Mouse (Mus musculus): ENCODE data around the gene Slc9a4. TPM values are rescaled to one million over a fixed set of nuclear protein-coding genes. Genes with fewer than 3 reads are reported as not detected.

Gene Slc9a4
- polyA plus RNA-seq, 1 experiment from 2014 or later, result not detected

DNA sequence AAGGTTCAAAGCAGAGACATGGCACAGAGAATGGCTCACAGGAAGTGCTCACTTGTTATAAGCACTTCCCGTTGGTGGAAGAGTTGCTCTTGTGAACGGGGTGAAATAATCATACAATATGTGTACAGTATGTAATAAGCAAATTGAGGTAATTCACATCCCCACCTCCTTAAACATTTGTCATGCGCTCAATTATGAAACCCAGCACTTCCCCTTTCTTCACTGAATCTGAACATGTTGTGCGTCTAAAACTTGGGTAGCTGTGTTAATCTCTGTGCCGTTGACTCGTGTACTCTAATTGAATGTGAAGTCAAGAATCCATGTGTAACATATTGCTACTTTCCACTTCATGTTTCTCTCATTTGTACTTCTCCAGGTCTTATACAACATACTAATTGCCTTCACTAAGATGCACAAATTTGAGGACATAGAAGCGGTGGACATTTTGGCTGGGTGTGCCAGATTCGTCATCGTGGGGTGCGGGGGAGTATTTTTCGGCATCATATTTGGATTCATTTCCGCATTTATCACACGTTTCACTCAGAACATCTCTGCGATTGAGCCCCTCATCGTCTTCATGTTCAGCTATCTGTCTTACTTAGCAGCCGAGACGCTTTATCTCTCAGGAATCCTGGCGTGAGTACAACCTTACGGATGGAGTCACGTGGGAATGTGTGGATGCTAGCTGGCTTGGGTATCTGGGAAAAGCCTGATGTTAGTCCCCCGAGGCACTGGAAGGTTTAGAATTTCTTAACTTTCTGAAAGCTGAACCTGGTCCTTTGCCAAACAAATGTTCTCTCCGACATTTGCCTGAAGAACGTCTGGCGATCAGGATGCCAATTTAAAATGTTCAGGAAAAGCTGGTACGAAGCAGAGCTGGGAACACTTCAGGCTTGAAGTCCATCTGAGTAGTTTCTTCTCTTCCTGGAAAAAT lies 20.8 kb downstream of the Slc9a4 start:
- ChIA-PET POLR2A (interaction anchor here (0.6 kb wide), 1 partner anchor 1182 kb away, joined by 3 read pairs; no protein-coding TSS in a partner anchor), CTCF (interaction anchor here (1.6 kb wide), 1 partner anchor 16 kb away, joined by 4 read pairs; no protein-coding TSS in a partner anchor)
- ATAC-seq (no peak), DNase-seq (ENCODE audit: low read depth, low spot score) (no peak)
- no peak for TF ChIP-seq CTCF (IDR thresholded peaks at IDR 0.05)
- no peaks in the 10 kb centered on the region for H3K27me3 ChIP-seq
- in situ Hi-C loops (cut with MboI; ENCODE audit: low pct_unique_long_range_greater_than_20kb), result no loop called here

DNA sequence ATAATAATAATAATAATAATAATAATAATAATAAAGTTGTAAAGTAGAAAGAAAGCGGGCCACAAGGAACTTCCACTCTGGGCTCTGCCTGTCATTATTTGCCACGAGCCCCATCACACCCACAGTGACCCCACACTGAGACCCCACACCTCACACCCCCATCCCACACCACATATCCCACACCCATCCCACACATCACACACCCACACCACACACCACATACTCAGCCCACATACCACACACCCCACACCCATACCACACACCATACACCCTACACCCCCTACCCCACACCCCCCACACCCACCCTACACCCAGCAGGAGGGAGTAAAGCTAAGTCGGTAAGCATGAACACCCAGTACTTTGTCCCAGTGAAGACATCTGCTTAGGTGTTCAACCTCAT lies 21.6 kb downstream of the Slc9a4 start:
- TF ChIP-seq CTCF (IDR thresholded peaks at IDR 0.05), result no peak
- ChIA-PET CTCF (no interaction called here), POLR2A (interaction anchor here (0.6 kb wide), 1 partner anchor 1183 kb away, joined by 3 read pairs; no protein-coding TSS in a partner anchor)
- ATAC-seq (no peak), DNase-seq (ENCODE audit: low read depth, low spot score) (no peak)
- H3K27me3 ChIP-seq, result no peaks in the 10 kb centered on the region
- in situ Hi-C loops (cut with MboI; ENCODE audit: low pct_unique_long_range_greater_than_20kb), result no loop called here

DNA sequence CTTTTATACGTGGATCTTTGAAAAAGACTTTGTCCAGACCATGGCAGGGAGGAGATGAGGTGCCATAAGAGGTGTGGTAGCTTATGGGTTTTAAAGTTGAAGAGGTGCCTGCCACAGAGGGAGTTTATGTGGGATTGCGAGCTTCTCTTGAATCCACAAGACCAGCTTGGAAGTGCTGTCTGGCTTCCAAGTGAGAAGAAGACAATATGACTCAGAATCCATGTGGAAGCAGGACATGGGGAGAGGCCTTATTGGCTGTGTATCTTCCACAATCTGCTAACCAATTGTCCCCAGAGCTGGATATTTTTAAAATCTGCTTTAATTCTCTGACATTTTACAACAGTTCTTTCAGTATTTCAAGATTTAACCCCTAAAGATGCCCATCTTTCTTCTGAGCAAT lies 33.3 kb downstream of the Slc9a4 start:
- TF ChIP-seq CTCF (IDR thresholded peaks at IDR 0.05), result no peak
- in situ Hi-C loops (cut with MboI; ENCODE audit: low pct_unique_long_range_greater_than_20kb), result no loop called here
- ChIA-PET POLR2A (no interaction called here), CTCF (interaction anchor here (1.6 kb wide), 1 partner anchor 34 kb away, joined by 4 read pairs; the partner anchor contains the start of gene Slc9a4)
- DNase-seq (ENCODE audit: low read depth, low spot score) (no peak), ATAC-seq (no peak)
- peaks cover 7% of the 10 kb centered on the region for H3K27me3 ChIP-seq

DNA sequence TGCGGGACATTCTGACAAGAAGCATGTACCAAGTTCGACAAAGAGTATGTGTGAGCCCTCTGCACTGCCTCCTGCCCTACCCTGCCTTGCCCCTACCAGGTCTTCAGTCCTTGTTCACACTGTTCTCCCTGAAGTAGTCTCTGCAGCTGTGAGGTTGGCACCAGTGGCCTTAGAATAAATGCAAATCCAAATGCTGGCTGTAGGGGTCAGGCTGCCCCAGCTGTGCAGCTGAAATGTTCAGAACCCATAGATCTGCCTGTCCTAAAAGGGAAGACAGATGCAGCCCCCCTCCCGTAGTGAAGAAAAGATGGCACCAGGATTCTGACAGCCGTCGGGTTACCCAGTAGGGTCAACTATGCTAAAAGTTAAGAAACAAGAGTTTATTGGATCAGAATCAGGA lies 39.2 kb downstream of the Slc9a4 start:
- ATAC-seq (no peak), DNase-seq (ENCODE audit: low read depth, low spot score) (no peak)
- peak; percentile 47 for TF ChIP-seq CTCF (IDR thresholded peaks at IDR 0.05)
- in situ Hi-C loops (cut with MboI; ENCODE audit: low pct_unique_long_range_greater_than_20kb), result no loop called here
- POLR2A ChIA-PET, result no interaction called here
- peaks cover 3% of the 10 kb centered on the region for H3K27me3 ChIP-seq
- CTCF ChIA-PET, result interaction anchor here (1.0 to 1.6 kb wide), 2 partner anchors 36 to 39 kb away, joined by 3 read pairs; no protein-coding TSS in a partner anchor

DNA sequence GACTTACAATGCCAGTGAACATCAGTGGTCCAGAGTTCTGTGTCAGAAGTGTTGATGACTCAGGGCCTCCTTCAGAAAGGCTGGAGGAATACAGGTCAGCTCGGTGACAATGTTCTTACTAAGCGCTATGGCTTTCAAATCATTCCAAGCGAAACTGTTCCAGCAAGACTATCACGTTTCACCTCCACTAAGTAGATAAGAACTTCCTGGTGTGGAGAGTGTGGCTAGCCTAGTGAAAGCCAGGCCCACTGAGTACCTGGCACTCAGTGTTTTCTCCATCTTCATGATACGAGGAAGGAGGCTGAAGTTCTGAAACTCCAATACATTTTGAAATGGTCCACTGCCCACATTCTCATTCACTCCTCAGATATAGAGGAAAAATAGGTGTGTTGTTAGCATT lies 40.0 kb downstream of the Slc9a4 start:
- POLR2A ChIA-PET, result no interaction called here
- peaks cover 11% of the 10 kb centered on the region for H3K27me3 ChIP-seq
- in situ Hi-C loops (cut with MboI; ENCODE audit: low pct_unique_long_range_greater_than_20kb), result no loop called here
- CTCF ChIA-PET, result interaction anchor here (1.0 to 1.6 kb wide), 2 partner anchors 35 to 38 kb away, joined by 3 read pairs; no protein-coding TSS in a partner anchor
- DNase-seq (ENCODE audit: low read depth, low spot score) (no peak), ATAC-seq (no peak)
- TF ChIP-seq CTCF (IDR thresholded peaks at IDR 0.05), result no peak

DNA sequence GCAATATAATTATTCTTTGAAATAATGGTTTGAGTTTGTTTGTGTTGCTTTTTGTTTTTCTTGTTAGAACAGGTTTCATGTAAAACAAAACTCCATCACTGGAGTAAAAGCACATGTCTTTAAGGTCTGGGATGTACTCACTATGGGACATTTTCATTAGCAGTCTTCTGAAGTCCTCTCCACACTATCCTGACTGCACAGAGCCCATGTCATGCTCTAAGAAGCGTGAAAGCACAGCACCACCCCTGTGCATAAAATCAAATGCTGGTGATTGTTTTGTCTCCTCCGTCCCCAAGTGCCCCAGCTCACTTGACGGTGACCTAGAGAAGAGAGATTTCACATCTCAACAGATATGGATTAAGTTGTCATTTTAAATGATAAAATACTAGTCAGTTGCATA lies 45.1 kb downstream of the Slc9a4 start:
- DNase-seq (ENCODE audit: low read depth, low spot score) (no peak), ATAC-seq (no peak)
- ChIA-PET CTCF (no interaction called here), POLR2A (no interaction called here)
- in situ Hi-C loops (cut with MboI; ENCODE audit: low pct_unique_long_range_greater_than_20kb), result no loop called here
- H3K27me3 ChIP-seq, result peaks cover 44% of the 10 kb centered on the region
- no peak for TF ChIP-seq CTCF (IDR thresholded peaks at IDR 0.05)

DNA sequence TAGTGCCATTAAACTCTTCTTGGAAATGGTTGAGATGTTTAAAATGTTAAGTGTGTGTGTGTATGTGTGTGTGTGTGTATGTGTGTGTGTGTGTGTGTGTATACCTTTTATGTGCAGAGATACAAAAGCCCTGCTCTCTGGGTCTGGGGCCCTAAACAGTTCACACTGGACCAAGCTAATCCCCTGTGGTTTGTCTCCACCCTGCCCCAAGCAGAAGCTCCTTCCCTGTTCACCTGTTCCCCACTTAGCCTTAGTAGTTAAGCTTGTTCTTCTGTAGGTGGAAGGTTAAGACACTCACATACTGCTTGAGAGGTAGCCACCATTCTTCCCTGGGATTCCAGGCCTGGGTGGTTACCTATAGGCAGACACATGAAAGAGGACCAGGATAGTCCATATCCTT lies 47.1 kb downstream of the Slc9a4 start:
- ATAC-seq (no peak), DNase-seq (ENCODE audit: low read depth, low spot score) (no peak)
- no peak for TF ChIP-seq CTCF (IDR thresholded peaks at IDR 0.05)
- ChIA-PET CTCF (no interaction called here), POLR2A (no interaction called here)
- in situ Hi-C loops (cut with MboI; ENCODE audit: low pct_unique_long_range_greater_than_20kb), result no loop called here
- peaks cover 44% of the 10 kb centered on the region for H3K27me3 ChIP-seq

DNA sequence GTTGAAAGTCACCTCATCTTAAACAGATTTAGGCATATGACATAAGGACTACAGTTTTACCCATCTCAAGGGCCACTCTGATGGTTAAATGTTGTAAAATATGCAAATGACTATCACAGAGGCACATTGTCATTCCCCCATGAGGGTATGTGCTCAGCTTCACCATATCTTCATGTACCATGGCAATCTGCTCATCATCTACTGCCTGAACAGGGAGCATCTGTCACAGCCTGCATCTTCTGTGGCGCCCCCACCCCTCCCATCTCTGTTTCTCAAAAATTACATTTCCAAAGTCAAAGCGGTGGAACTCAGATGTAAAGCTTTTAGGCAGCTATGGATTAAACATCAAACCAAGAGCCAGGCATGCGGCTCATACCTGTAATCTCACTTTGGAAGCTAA lies 48.6 kb downstream of the Slc9a4 start:
- no peak for ATAC-seq
- CTCF ChIA-PET, result no interaction called here
- in situ Hi-C loops (cut with MboI; ENCODE audit: low pct_unique_long_range_greater_than_20kb), result no loop called here

DNA sequence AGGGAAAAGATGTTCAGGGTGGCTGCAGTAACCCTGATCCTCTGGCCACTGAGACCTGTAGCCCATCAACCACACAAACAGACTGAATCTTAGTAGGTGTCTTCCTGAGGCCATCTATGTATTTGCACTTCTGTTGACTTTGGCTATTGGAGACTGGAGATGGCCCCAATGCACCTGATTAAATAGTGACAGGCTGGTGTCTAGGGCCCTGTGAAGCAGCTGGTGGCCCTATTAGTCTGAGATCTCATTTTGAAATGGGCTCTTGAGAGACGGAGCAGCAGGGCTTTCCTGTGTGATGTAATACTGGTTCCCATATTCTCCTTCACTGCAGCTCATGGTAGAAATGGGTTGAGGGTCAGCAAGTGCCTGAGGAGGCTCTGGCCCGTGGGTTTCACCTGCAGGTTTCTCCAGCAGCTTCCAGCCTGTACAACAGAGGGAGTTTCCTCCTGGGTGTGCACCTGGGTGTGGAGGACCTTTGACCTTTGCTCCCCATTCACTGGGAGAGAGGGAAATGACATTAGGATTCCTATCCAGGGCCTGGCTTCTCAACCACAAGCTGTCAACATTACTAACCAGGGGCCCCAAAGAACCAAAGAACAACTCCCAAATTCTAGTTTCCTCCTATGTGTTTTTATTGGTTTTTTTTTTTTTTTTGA lies 52.7 kb downstream of the Slc9a4 start:
- DNase-seq (ENCODE audit: low read depth, low spot score) (no peak), ATAC-seq (no peak)
- in situ Hi-C loops (cut with MboI; ENCODE audit: low pct_unique_long_range_greater_than_20kb), result no loop called here
- ChIA-PET POLR2A (no interaction called here), CTCF (no interaction called here)
- H3K27me3 ChIP-seq, result peaks cover 32% of the 10 kb centered on the region
- no peak for TF ChIP-seq CTCF (IDR thresholded peaks at IDR 0.05)

More for the DNA sequence above, 48.6 kb downstream of the Slc9a4 start:
- no peak for TF ChIP-seq CTCF (IDR thresholded peaks at IDR 0.05)
- H3K27me3 ChIP-seq, result peaks cover 45% of the 10 kb centered on the region
- POLR2A ChIA-PET, result no interaction called here
- DNase-seq (ENCODE audit: low read depth, low spot score), result no peak

DNA sequence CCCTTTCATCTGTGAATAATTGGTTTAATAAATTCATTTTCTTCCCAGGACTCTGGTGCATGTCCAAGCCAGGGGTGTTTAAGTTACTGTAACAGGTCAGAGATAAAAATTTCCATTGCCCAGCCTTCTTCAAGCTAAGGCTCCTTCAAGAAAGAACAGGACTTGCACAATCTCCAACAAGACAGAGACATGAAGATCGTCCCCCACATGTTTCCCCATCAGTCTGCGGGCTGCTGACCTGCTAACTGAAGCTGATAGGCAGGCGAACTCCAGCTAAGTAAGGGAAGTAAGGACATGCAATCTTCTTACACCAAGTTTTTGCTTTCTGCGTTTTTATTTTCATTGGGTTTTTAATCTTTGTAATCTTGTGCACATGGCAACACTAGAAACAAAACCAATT lies 54.7 kb downstream of the Slc9a4 start:
- H3K27me3 ChIP-seq, result peaks cover 23% of the 10 kb centered on the region
- ChIA-PET CTCF (interaction anchor here (0.9 to 1.1 kb wide), 2 partner anchors 39 to 87 kb away, joined by 3 read pairs; no protein-coding TSS in a partner anchor), POLR2A (no interaction called here)
- in situ Hi-C loops (cut with MboI; ENCODE audit: low pct_unique_long_range_greater_than_20kb), result no loop called here
- no peak for ATAC-seq
- TF ChIP-seq CTCF (IDR thresholded peaks at IDR 0.05), result no peak
- DNase-seq (ENCODE audit: low read depth, low spot score), result no peak

DNA sequence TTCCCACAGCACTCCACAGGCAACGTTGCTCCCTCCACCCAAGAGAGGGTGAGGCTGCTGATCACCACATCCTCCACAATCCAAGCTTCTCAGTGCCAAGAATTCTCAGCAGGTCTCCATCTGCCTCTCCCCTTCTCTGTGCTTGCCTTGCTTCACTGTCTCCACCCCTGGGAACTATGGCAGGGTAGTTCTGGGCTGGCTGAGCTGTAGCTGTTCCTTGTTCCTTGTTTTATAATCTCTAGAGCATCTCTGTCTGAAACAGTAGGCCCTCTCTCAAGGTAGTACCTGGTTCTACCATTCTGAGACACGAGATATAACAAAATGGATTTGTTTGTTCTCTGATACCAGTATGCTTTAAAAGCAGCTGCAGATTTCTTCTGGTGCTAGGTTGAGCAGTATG lies 68.4 kb downstream of the Slc9a4 start:
- H3K27me3 ChIP-seq, result peaks cover 31% of the 10 kb centered on the region
- ATAC-seq, result no peak
- POLR2A ChIA-PET, result no interaction called here
- TF ChIP-seq CTCF (IDR thresholded peaks at IDR 0.05), result no peak
- CTCF ChIA-PET, result interaction anchor here (1.0 kb wide), 1 partner anchor 10 kb away, joined by 4 read pairs; no protein-coding TSS in a partner anchor
- DNase-seq (ENCODE audit: low read depth, low spot score), result no peak
- in situ Hi-C loops (cut with MboI; ENCODE audit: low pct_unique_long_range_greater_than_20kb), result no loop called here
